Comparison of ENCODE assay signal across 8 mouse cellular contexts in genomic region chr9:31385500-31385869, GRCm38 (mm10). TPM values are rescaled to one million over a fixed set of nuclear protein-coding genes. Genes with fewer than 3 reads are reported as not detected.
DNase-seq lines count a peak whose midpoint lies in the region; ATAC-seq and TF ChIP-seq lines count a peak whose summit lies in the region.

No protein-coding gene starts in this region.

- intact Hi-C loops in heart, postnatal 14 days (cut with DNase I) = no loop called here

- ATAC-seq in heart, embryonic 13.5 days (ENCODE audit: extremely low read depth, insufficient number of reproducible peaks, low FRiP score, low TSS enrichment) = 0 out of 2 replicates have a peak, but pooled peaks have one; percentile 4
- ATAC-seq in limb, embryonic 11.5 days (ENCODE audit: insufficient number of reproducible peaks, low FRiP score, low TSS enrichment, low read depth) = no peak; the same call in 1 of the 2 replicates
- peak; percentile 51 for ATAC-seq in neural tube, embryonic 12.5 days (ENCODE audit: low FRiP score, low read depth)

- H3K4me1 ChIP-seq in heart, embryonic 13.5 days = peaks cover 17% of the 10 kb centered on the region
- peaks cover 2 to 6% of the 10 kb centered on the region in 2 experiments; a peak in 3 of 4 replicates for H3K4me1 ChIP-seq in ES-E14 (ENCODE audit: control insufficient read depth in 2 of 2, insufficient read depth in 2 of 2, low read length in 2 of 2, poor library complexity in 1 of 2)
- H3K4me1 ChIP-seq in erythroblast, embryonic 14.5 days (ENCODE audit: control insufficient read depth) = peaks cover 29% of the 10 kb centered on the region
- H3K4me1 ChIP-seq in limb, embryonic 11.5 days (ENCODE audit: control insufficient read depth, insufficient read depth, low read length) = peaks cover 5% of the 10 kb centered on the region
- H3K4me1 ChIP-seq in neural tube, embryonic 12.5 days = peaks cover 15% of the 10 kb centered on the region

- H3K4me2 ChIP-seq in heart, embryonic 13.5 days = peak overlapping the region; percentile 82
- H3K4me2 ChIP-seq in limb, embryonic 11.5 days (ENCODE audit: low read depth, severe bottlenecking) = peak overlapping the region; percentile 75
- H3K4me2 ChIP-seq in neural tube, embryonic 12.5 days (replicated peaks) = peak overlapping the region; percentile 77

- peaks cover 18% of the 10 kb centered on the region for H3K36me3 ChIP-seq in heart, embryonic 13.5 days
- H3K36me3 ChIP-seq in ES-E14 (ENCODE audit: control insufficient read depth, insufficient read depth, low read length, poor library complexity, severe bottlenecking) = peaks cover 2% of the 10 kb centered on the region; the same call in 1 of the 2 replicates
- peaks cover 18% of the 10 kb centered on the region for H3K36me3 ChIP-seq in erythroblast, embryonic 14.5 days (ENCODE audit: control insufficient read depth)
- no peaks in the 10 kb centered on the region for H3K36me3 ChIP-seq in limb, embryonic 11.5 days (ENCODE audit: control insufficient read depth, insufficient read depth, low read length)
- peaks cover 16% of the 10 kb centered on the region for H3K36me3 ChIP-seq in neural tube, embryonic 12.5 days

- H3K9ac ChIP-seq in heart, embryonic 13.5 days = peak overlapping the region; percentile 94
- peak overlapping the region; percentile 52; the same call in 1 of the 2 replicates for H3K9ac ChIP-seq in ES-E14 (ENCODE audit: insufficient read depth, low read depth, low read length, poor library complexity, severe bottlenecking)
- peak overlapping the region; percentile 81; the same call in 1 of the 2 replicates for H3K9ac ChIP-seq in limb, embryonic 11.5 days (ENCODE audit: low read length)
- H3K9ac ChIP-seq in neural tube, embryonic 12.5 days = peak overlapping the region; percentile 88

- no peak for DNase-seq in heart, postnatal 14 days
- no peak for DNase-seq in ES-E14 (ENCODE audit: low read depth, low spot score)
- DNase-seq in limb, embryonic 11.5 days (ENCODE audit: low spot score) = no peak
- no peak for DNase-seq in left cerebral cortex, adult 8-10 months (ENCODE audit: low spot score in 2 of 2)
- DNase-seq in layer of hippocampus, postnatal 36 days = no peak

- H3K4me3 ChIP-seq in heart, embryonic 13.5 days = peak overlapping the region; percentile 81
- H3K4me3 ChIP-seq in ES-E14 (ENCODE audit: insufficient read depth in 1 of 2, low read depth in 1 of 2, low read length in 2 of 2, poor library complexity in 1 of 2, severe bottlenecking in 1 of 2) = peak overlapping the region; percentile 59 to 85
- H3K4me3 ChIP-seq in erythroblast, embryonic 14.5 days (replicated peaks) = peak overlapping the region; percentile 94
- peak overlapping the region; percentile 89 for H3K4me3 ChIP-seq in limb, embryonic 11.5 days (ENCODE audit: low read depth, low read length)
- peak overlapping the region; percentile 94 for H3K4me3 ChIP-seq in neural tube, embryonic 12.5 days

- in situ Hi-C loops in ES-E14 (cut with MboI; ENCODE audit: low sequenced_read_pairs in 2 of 2, unreplicated experiment in 2 of 2) = no loop called here

- H3K27me3 ChIP-seq in heart, embryonic 13.5 days (replicated peaks) = no peaks in the 10 kb centered on the region
- no peaks in the 10 kb centered on the region for H3K27me3 ChIP-seq in erythroblast, embryonic 14.5 days (ENCODE audit: control insufficient read depth)
- no peaks in the 10 kb centered on the region for H3K27me3 ChIP-seq in limb, embryonic 11.5 days (ENCODE audit: control insufficient read depth, insufficient read depth, low read length)
- H3K27me3 ChIP-seq in neural tube, embryonic 12.5 days (replicated peaks) = no peaks in the 10 kb centered on the region

- no peak overlapping the region for H3K27ac ChIP-seq in heart, embryonic 13.5 days (replicated peaks)
- H3K27ac ChIP-seq in ES-E14 (ENCODE audit: insufficient read depth, low read depth, low read length, poor library complexity, severe bottlenecking) = no peak overlapping the region
- H3K27ac ChIP-seq in limb, embryonic 11.5 days (replicated peaks; ENCODE audit: low read depth, low read length) = no peak overlapping the region
- no peak overlapping the region for H3K27ac ChIP-seq in neural tube, embryonic 12.5 days

- 20% methylated on average over 4 of the region's 4 CpGs for WGBS in heart, embryonic 13.5 days
- 24% methylated on average over 4 of the region's 4 CpGs for WGBS in limb, embryonic 11.5 days
- 33% methylated on average over 4 of the region's 4 CpGs for WGBS in neural tube, embryonic 12.5 days

- no peaks in the 10 kb centered on the region for H3K9me3 ChIP-seq in heart, embryonic 13.5 days
- no peaks in the 10 kb centered on the region for H3K9me3 ChIP-seq in ES-E14 (ENCODE audit: control insufficient read depth, insufficient read depth, low read depth, low read length)
- no peaks in the 10 kb centered on the region for H3K9me3 ChIP-seq in erythroblast, embryonic 14.5 days (ENCODE audit: control insufficient read depth, low read length)
- H3K9me3 ChIP-seq in limb, embryonic 11.5 days (ENCODE audit: control insufficient read depth, low read length) = no peaks in the 10 kb centered on the region
- no peaks in the 10 kb centered on the region for H3K9me3 ChIP-seq in neural tube, embryonic 12.5 days

TF ChIP-seq in ES-E14, 5 proteins besides CTCF, POLR2A, EP300 and RAD21:
- TF ChIP-seq CHD2 (IDR thresholded peaks at IDR 0.05; ENCODE audit: low read depth, low read length) = no peak
- no peak for TF ChIP-seq MAFK (IDR thresholded peaks at IDR 0.05; ENCODE audit: insufficient read depth, low read depth, low read length)
- no peak for TF ChIP-seq HCFC1 (IDR thresholded peaks at IDR 0.05; ENCODE audit: borderline replicate concordance, insufficient read depth, low read length)

RNA-seq across cellular contexts. Expression of gene Nfrkb, which starts 0.5 kb away (rescaled TPM):
- polyA plus RNA-seq in heart, embryonic 13.5 days (2015; fragmentation: Nextera tagmentation; extraction: Ambion mirVana) = 12.3 and 13.6 TPM in 2 replicates
- 10 to 100 TPM; 13.1 TPM for total RNA-seq in heart, postnatal 14 days (2021)
- total RNA-seq in ES-E14 (2012; rRNA removed) = 26.1 and 32.4 TPM in 2 replicates
- polyA plus RNA-seq in erythroblast, embryonic 14.5 days (2012) = 0.22 and 0.44 TPM in 2 replicates
- 19.8 and 22.2 TPM in 2 replicates for polyA plus RNA-seq in limb, embryonic 11.5 days (2014; fragmentation: Nextera tagmentation; extraction: Ambion mirVana)
- 28.0 and 28.1 TPM in 2 replicates for polyA plus RNA-seq in neural tube, embryonic 12.5 days (2016; fragmentation: Nextera tagmentation; extraction: Ambion mirVana)
- 10 to 100 TPM; 27.6 to 30.4 (median 29.2) TPM for total RNA-seq in left cerebral cortex, adult 8-10 months (2022)
- total RNA-seq in layer of hippocampus, postnatal 36 days (2021) = 10 to 100 TPM; 30.6 to 34.8 TPM
